Mouse (Mus musculus) left cerebral cortex, postnatal 10 days (tissue): ENCODE data around the gene Atp6v1e1. TPM values are rescaled to one million over a fixed set of nuclear protein-coding genes. Genes with fewer than 3 reads are reported as not detected.
A peak's percentile ranks its signal among the peaks of the same experiment; 100 is the strongest.
"Not testable (repeated sequence)": the region's sequence is repeated elsewhere in the genome, so short reads cannot be mapped to it uniquely, and the experiment has no call there.

ENCODE experiments used
- DNase-seq, 2 experiments: peaks; one replicate each; pipeline ENCODE4 v3.0.0; 2021 to 2022; ENCODE audit warnings: low spot score in 2 of 2, mixed read lengths in 1 of 2; ENCODE audit errors: extremely low spot score in 1 of 2
- intact Hi-C: fragments of 180-260 bp; cut with DNase I; formaldehyde crosslinking; loops from one replicate; pipeline ENCODE4 v1.15.1; 2025
- total RNA-seq, 2 experiments: library from RNA; stranded (reverse); gene quantifications; 2 replicates each; pipeline ENCODE4 v1.2.3; 2021

The Atp6v1e1 gene
- total RNA-seq, result 100 to 1,000 TPM; 415 to 438 TPM

DNA sequence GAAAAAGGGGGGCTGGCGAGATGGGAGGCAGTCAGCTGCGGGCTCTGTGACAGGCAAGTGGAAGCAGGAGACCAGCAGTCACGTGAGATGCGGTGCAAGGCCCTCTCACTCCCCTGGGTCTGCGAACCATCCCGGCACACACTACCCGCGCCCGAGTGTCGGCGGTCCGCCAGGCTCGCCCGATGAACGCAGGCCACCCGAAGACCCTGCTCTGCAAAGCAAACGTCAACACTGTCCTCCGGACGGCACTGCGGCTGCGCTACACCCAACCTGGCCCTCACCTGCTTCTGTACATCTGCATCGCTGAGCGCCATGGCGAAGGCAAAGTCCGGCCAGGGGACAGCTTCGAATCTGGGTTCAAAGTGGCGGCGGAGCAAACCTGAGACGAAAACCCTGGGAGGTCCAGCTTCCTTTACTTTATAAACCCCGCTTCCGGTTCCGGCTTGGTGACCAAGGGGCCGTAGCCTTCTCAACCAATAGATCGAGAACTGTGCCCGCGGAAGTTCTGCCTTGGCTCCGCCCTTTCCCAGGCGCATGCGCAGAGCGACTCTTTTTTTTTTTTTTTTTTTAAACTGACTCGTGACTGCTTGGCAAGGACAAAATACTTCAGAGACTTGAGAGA lies at the start of gene Atp6v1e1:
TSS of gene Atp6v1e1 (minus strand) at position 487 of the 622 bp plus-strand sequence.
- peak; percentile 91 to 95 for DNase-seq
- intact Hi-C loops, result no loop called here

- intact Hi-C loops, result no loop called here
- no peak for DNase-seq
These were observed 48.7 kb upstream of the Atp6v1e1 start for GRCm38 (mm10) chr6:120871286-120871685.

- DNase-seq, result peak; percentile 40 to 58
- intact Hi-C loops, result no loop called here
These were observed 46.2 kb upstream of the Atp6v1e1 start for GRCm38 (mm10) chr6:120868824-120869223.

DNA sequence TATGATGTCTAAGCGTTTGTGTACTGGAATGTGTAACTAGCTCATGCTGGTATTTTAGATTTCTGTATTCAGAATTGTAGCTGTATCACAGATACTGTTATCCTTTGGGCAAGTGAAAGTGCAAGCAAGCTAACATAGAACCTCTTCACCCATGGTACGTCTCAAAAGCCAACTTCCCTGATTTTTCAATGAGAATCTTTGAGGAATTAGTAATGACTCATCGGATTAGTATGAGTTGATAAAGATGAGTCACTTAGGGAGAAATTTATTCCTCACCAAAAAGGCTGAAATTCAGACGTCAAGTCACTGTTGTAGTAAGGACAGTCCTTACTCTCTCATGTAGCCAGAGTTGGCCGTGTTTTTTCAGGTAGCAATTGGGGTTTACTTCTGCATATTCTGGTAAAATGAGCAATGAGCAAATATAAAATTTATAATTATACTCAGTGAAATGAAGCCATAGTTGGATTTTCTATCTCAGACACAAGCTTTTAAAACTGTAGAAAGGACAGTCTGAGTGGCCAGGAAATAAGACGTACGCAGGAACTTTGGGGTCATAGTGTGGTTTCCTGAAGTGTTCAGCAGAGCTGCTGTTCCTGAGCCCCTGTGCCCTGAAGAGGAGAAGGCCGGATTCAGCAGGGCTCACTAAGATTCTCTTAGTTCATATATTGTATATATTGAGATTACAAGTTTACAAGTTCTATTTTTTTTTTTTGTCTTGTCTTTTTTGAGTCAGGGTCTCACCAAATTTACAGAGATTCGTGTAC lies 43.6 kb upstream of the Atp6v1e1 start:
- no peak for DNase-seq
- intact Hi-C loops, result no loop called here

DNA sequence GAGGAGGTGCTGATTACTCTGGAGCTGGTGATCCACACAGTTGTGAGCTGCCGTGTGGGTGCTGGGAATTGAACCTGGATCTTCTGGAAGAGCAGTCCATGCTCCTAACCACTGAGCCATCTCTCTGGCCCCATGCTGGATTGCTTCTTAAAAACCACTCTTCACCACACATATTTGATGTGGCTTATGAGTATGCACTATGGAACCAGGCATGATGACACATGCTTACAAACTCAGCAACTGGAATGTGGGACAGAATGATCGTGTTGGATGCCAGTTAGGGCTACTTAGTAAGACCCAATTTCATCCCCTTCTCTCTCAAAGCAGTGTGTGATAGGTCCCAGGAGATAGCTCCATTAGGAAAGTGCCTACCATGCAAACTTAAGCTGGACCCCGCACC lies 37.5 kb upstream of the Atp6v1e1 start:
- intact Hi-C loops, result no loop called here
- no peak for DNase-seq

GRCm38 (mm10) chr6:120858217-120858711 lies 35.7 kb upstream of the Atp6v1e1 start:
- intact Hi-C loops, result no loop called here
- DNase-seq, result peak in 1 of 2 experiments; percentile 54

DNA sequence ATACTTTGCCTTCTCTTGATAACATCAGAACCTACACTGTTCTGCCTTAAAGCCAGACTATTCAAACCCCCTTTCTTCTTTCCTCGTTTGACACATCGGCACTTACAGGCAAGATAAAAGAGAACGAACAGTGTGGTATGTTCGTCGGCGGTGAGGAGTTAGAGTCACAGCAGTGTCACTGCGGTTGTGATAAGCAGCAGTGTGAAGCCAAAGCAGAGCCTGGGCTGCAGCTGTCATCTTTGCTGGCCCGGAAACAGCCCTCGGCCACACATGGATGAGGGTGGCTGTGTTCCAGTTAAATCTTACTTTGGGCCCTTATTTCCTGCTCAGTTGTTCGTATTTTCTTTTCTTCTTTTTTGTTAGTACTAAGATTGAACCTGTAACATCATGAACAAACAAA lies 31.8 kb upstream of the Atp6v1e1 start:
- intact Hi-C loops, result no loop called here

GRCm38 (mm10) chr6:120850720-120851119 lies 28.1 kb upstream of the Atp6v1e1 start:
- DNase-seq, intact Hi-C loops: not testable (repeated sequence)

More for the DNA sequence above, 31.8 kb upstream of the Atp6v1e1 start:
- no peak for DNase-seq

DNA sequence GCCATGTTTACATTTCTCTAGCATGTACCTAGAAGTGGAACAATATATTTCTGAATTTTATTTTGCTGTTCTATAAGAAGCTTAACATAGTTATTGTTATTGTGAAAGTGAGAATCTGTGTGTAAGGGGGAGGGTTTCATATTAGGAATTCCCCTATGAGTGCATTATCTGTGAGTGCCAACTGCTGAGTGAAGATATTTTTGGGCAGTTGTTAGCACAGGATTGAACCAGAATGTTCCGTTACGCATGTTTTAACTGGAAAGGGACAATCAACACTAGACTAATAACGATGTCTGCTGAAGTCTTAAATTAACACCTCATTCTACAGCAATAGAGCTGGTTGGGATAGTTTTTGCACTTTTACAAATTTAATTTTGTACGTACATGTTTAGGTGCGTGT lies 19.2 kb upstream of the Atp6v1e1 start:
- no peak for DNase-seq
- intact Hi-C loops, result no loop called here

- no peak for DNase-seq
- intact Hi-C loops, result no loop called here
These were observed 17.7 kb upstream of the Atp6v1e1 start for GRCm38 (mm10) chr6:120840258-120840657.

GRCm38 (mm10) chr6:120837152-120837530 lies 14.5 kb upstream of the Atp6v1e1 start:
- no peak for DNase-seq
- intact Hi-C loops, result no loop called here

GRCm38 (mm10) chr6:120836389-120837151 lies 14.0 kb upstream of the Atp6v1e1 start:
- intact Hi-C loops, result no loop called here
- DNase-seq, result peak in 1 of 2 experiments; percentile 14

DNA sequence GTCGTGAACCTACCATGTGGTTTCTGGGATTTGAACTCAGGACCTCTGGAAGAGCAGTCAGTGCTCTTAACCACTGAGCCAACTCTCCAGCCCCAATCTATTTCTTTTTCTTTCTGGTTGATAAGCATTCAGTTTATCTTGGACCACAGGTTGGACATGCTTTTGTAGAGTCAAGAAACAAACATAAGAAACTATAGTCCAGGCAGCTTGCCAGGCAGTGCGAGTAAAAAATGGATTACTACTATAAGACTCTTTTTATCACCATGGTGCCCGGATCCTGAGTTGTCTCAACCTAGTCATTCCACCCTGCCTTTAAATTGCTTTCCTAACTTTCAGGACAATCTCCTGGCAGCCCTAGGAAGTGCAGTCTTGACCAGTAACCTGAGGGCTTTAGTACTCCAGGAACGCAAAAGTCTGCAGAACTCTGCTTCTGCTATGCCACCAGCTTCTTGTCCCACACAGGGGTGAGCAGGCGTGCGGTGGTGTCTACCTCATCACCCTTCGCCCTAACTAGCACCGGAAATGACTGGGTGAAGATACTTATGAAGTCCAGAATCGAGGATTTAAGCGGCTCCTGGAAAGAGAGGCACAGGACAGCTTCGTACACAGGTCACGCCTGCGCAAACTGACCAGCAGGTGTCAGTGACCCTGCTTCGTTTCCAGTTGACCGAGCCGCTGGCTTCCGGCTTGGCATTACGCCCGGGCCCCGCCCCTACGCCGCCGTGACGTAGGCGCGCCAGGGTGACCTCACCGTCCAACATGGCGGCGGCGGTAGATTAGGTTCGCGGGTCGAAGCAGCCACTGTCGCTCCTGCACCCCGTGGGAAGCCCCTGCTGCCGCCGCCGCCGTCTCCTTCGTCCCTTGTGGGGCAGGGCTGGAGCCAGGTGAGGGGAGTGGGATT lies 13.1 kb upstream of the Atp6v1e1 start, which contains the start of gene Bcl2l13:
TSS of gene Bcl2l13 (plus strand) at position 739 of the 901 bp plus-strand sequence.
- intact Hi-C loops, result no loop called here
- peak; percentile 88 to 96 for DNase-seq

- no peak for DNase-seq
These were observed 12.3 kb upstream of the Atp6v1e1 start for GRCm38 (mm10) chr6:120834766-120835321.

GRCm38 (mm10) chr6:120832097-120832496 lies 9.5 kb upstream of the Atp6v1e1 start:
- DNase-seq, result no peak
- intact Hi-C loops, result no loop called here

More at GRCm38 (mm10) chr6:120834766-120835321, 12.3 kb upstream of the Atp6v1e1 start:
- intact Hi-C loops, result no loop called here

GRCm38 (mm10) chr6:120830866-120831608 lies 8.4 kb upstream of the Atp6v1e1 start:
- no peak for DNase-seq
- intact Hi-C loops, result no loop called here

- no peak for DNase-seq
- intact Hi-C loops, result no loop called here
These were observed 7.5 kb upstream of the Atp6v1e1 start for GRCm38 (mm10) chr6:120830056-120830455.
